Mouse (Mus musculus) mesoderm, embryonic 11.5 days (tissue): ENCODE measurements at regions not wholly inside any gene's neighbourhood (a gene's known extent, or its start where the extent isn't known, plus 50 kb on each side); places are given as distances from the start of the nearest gene placed in this dataset.
A peak's percentile ranks its signal among the peaks of the same experiment; 100 is the strongest.

Experiments
- DNase-seq: peaks from one replicate; pipeline ENCODE4 v3.0.0-alpha.2; 2012; ENCODE audit warnings: low read depth, low spot score

DNA sequence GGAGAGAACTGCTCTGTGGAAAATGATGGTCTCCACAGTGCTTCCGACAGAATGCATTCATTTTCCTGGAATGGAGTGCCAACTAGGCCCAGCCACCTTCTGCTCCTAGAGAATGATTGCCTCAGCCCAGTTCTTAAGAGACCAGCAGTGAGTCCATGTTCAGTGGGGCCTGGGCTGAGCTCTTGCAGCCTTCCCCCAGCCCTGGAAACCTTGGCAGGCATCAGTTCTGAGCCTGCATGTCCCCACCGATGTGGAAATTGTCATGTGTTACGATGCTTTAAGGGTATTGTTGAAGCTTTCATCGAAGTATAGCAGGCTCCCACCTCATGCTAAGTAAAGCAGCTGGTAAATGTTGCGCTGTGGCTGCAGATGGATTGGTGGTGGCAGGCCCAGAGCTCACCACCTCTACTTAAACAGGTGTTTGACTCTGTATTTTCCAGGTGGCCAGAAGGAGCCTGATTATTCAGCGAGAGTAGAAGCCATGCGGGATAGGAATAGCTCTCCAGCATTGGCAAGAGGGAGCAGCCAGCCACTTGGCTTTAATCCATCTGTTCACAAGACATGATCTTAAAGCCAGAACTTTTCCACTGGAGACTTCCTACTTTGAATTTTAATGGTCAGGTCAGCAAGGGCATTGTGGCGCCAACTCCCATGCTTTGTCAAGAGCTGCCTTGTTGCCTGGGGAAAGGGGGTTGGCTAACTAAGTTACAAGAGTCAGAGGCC lies 437.5 kb downstream of the Meis1 start:
- DNase-seq: no peak

DNA sequence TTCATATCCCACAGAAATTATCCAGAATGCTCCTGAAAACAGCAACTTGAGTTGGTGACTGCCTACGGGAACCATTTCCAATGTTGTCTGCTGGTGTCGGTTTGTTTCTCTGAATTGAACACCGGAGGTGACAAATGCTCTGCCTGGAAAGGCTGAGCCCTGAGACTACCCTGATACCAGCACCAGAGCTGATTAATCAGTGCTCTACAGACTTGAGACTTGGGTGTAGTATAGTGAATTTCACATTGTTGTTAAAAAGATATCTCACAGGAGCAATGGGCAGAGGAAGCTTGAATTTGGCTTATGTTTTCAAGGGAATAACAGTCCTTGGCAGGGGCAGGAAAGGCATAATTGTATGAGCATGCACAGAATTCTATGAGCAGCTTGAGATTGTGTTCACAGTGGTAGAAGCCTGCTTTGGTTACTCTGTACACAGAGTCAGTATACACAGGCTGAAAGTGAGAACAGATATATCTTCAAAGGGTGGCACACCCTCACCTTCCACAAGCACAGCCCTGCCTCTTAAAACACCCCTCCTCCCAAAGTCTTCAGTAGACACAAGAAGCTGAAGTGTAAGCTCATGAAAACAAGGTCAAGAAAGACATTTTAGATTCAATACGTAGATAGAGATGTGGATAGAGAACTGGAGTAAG lies 447.1 kb downstream of the Meis1 start:
- DNase-seq: no peak

DNA sequence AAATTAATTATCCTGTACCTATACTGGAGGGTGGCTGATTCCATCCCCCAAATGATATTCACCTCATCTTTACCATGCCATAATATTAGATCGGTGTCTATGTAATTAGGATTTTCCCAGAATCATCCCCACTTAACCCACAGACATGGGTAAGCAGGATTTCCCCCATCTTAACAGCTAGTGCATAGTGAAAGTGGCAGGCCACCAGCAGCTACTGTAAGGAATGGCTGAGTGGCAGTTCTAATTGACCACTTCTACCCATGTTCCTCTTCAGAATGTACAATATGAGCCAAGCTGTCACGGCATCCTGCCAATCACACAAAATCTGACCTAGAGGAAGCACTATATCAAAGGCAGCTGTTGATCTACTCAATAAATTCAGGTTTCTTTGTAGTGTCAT lies 455.8 kb downstream of the Meis1 start:
- DNase-seq: no peak

DNA sequence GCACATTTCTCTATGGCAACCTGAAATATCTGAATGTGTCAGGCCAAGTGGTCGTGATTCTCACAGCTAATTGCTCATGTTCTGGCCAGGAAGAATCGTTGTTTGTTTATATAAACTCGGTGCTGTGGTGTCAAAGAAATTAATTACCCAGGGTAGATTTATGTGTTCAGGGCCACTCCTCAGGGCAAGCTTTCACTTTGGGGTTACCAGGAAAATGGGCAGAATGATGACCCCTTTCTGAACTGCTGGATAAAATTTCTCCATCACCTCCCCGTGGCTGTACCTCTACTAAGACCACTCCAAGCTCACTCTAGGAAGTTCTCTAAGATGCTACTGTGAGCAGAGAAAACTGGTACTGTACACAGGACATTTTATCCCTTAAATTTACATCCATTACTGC lies 460.1 kb downstream of the Meis1 start:
- DNase-seq: peak; percentile 41

DNA sequence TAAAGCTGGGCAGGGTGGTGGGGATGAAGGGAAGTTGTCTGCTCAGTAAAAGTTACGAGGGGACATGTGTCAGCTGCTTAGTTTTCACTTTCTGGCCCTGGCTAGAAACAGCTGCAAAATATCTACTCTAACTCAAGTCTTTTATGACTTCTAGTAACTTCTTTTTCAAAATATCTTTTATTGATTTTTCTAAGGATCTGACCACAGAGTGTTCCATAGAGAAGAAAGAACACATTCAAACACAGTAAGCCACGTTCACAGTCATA lies 483.3 kb downstream of the Meis1 start:
- no peak for DNase-seq

DNA sequence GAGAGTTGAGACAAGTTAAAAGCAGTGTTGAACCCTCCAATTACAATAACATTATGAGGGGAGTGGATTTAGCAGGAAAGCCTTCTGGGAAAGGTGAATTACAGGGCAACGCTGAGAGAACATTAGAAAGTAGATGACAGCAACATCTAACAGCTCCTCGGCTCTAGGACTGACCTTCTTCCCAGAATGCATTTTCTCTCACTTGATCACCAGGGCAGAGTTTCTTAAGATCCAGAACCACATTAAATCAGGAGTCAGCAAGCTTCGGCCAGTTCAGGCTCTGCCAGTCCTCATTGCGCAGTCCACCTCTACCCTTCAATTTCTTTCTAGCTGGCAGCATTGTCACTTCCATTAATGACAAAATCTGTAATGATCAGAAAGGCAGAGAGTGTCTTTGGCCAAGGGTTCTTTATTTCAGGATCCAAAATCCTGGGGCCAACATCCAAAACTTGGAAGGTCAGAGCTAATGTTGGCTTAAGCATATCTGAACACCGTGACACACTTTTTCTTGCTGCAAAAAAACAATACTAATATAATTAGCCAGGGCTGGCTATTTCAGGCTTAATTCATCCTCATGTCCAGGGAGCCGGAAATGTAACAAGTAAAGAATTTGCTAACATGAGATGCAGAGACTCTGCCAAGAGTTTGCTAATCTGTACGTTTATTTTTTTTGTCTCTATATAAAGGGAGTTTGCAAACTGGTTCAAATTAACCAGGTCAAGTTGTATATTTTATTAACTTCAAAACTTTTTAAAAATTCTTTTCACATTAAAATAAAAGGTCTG lies 483.8 kb downstream of the Meis1 start:
- DNase-seq: no peak

DNA sequence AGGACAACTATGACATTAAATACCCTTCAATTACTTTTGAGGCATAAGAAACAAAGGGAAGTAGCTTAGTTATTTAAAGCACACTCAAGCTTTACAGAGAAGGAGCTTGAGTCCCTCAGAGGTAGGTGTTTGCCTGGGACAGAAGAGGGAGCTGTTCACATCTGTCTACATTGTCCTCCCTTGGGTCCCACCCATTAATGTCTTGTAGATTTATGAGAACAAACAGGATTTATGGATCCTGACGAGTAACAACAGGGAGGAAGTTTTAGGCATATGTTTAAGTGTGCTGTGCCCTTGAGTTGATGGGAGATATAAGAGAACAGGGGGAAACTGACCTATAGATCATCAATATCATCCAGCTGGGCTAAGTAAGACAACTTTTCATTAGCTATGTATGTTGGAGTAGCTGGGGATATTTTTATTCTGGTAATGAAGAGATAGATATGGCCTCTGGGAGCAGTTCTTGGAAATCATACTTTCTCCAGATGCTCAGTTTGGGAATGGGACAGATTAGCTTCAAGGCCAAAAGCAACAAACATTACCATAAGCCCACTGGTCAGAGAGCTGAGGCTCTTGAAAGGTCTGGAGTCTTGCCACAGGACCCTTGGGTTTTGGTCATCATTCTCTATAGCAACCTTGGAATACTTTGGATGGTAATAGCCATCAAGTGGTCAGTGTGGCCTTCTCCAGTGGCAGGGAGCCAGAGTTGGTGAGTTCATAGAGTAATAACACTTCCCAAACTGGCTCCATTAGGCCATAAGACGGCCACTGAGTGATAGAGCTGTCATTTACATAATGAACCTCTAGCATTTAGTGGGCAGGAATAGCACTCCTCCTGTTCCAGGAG lies 487.3 kb downstream of the Meis1 start:
- peak; percentile 53 for DNase-seq

DNA sequence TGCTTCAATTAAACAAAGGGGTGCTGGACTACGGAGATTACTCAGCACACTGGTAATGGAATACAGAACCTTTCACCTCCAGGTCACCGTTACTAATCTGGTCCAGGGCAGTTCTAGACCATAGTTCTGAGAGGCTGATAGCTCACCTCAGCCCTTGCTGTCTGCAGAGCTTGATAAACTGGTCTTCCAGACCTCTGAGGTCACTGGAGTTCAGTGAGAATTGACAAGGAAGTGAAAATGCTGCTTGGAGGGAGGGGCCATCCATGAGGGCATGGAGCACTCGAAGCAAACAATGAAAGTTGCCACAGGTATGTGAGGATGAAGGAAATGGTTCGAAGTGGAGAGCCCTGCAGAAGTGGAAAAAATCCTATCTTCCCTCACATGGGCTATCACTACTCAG lies 490.2 kb downstream of the Meis1 start:
- no peak for DNase-seq

DNA sequence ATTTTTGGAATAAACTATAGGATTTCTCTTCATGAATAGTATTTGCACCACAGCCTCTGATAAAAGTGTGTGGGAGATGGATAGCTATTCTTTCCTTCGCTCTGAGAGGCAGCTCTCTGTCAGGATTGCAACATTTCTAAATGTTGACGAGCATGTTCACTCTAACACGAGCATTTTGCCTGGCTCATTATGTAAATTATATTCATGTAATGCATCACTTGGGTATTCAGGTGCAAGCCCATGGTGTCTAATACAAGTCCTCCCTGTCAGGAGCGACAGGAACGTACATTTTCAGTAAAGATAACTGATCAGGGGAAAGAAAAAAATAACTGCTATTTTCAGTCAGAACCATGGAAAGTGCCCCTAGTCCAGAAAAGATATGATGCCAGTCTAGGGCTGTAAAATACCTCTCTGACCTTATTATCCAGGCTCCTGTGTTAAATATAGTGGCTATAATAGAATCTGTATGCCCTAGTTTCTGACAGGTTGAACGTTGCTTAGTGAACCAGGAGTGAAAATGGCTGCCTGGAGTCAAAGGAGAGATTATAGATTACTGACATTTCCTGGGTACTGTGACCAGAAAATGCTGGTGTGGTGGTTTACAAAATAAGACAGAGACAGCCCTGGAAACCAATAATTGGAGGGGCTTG lies 523.6 kb downstream of the Meis1 start:
- DNase-seq: no peak

DNA sequence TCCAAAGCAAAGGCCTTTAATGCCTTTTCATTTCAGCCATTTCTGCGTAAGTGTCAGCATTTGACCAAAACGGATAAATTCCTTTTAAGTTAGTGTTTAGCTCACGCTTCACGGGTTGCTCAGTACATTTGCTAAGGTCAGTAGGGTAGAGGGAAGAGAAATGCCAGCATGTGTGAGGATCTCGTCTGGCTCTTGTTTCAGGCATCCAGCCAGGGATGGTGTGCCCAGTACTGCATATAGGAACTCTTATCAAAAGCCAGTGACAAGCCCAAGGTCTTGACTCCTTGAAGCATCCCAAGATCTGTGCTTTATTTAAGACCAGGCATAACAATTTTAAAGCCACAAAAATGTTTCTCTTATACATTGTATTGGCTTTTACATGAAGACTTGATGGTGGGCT lies 524.8 kb downstream of the Meis1 start:
- no peak for DNase-seq

DNA sequence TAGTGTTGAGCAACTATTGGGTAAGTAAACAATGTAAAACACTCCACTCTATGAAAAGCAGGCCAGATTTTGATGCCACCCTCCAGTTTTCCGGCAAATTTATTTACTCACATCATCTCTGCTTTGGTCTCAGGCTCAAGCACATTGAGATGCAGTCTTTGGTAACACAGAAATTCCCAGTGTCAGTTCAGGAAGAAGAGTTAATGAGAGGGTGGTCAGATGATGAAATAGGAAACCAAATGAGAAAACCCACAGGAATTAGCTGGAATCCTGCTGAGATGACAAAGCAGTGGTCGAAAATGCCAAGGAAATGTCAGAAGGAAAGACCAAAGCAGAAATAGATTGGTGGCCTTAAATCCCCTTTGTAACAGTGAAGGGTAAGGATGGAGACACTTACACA lies 525.7 kb downstream of the Meis1 start:
- DNase-seq: no peak

DNA sequence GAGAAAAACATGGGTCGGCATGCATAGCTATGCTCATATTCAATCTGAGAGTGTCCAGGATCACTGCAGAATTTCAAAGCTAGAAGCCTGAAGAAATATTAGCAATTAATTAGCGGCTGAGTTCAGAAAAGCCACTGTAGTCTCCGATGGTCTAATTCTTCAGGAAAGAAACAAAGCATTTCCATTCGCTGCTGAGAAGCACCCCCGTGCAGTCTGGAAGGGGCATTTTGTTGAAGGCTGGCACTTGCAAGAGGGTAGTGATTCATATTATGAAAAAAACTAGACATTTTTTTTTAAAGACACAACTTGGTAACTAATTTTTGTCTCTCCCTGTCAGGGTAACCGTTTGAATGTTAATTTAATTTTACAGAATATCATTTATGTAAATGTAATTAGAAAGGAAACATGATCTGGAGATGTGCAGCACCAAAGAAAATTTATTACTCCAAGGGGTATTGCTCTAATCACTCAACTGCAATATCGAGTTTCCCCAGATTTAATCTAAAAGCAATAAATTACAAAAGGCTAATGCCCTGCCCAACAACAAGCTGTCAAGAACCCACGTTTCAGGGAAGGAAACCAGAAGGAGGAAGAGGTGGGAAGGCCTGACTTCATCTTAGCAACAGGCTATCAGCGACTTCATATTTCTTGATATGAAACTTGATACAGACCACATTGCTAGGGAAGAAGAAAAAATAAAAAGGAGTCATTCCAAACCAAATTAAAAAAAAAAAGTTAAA lies 529.1 kb downstream of the Meis1 start:
- peak; percentile 50 for DNase-seq

DNA sequence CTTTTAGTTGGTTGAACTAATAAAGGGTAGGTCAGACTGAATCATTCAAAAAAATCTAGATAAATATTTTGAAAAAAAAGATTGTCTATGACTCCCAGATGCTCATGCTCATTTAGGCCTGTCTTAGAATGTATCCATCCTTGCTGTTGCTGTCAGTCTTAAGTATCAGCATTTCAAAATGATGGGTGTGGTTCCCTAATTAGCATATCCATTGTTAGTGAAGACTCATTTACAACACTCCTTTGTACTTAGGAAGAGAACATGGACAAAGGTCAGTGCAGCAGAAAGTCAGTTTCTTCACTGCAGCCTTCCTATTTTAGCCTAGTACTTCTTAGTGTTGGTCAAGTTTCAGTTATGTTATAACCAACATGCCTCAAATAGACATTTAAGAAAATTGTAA lies 525.2 kb upstream of the Etaa1 start:
- no peak for DNase-seq

DNA sequence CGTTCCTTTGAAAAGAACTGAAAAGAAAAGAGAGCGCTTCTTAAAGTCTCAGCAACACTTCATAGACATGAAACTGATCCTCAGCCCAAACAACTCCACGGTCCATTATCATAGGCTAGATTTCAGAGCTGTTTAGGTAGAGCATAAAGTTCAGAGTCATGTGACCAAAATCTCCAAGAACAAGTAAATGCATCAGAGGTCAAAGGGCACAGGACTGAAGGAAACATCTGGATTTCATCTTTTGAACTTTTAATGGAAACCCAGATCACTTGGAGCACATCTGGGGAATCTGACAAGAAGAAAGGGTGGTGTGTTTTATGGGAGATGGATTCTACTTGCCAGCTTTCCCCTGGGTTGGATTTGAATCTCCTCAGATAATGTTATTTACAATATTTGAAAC lies 497.6 kb upstream of the Etaa1 start:
- DNase-seq: peak; percentile 70

DNA sequence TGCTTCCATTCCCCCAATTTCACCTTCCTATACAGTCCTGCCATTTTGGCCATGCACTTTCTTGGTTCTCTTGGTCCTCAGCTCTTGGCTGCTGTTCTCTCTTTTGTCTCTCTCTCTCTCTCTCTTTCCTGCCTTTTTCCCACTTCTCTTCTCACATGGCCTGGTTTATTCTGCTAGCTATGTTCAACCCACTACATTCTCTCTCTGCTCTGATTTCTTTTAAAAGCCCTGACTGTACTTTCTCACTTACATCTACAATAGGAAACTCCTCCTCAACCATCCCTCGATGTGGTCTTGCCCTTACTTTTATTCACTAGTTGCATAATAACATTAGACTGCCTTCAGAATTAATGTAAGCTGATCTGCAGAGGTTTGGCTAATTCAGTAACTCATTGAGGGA lies 495.2 kb upstream of the Etaa1 start:
- DNase-seq: no peak

DNA sequence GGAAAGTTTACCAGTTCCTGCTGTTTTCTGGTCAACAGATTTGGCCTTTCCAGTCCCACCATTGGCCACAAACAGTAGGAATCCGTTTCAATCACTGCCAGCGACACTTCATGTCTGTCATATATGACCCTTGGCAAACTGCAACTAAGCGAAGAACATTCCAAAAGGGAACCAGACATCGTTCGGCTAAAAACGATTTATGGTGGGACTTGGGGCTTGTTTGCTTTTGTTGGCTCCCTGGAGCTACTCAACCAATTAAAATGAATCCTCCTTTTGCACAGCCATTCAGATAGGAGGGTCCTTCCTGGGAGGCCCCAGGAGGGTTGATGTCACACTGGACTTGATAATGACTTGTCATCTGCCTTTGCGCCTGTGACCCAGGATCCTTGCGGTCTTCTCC lies 490.9 kb upstream of the Etaa1 start:
- DNase-seq: peak; percentile 41

DNA sequence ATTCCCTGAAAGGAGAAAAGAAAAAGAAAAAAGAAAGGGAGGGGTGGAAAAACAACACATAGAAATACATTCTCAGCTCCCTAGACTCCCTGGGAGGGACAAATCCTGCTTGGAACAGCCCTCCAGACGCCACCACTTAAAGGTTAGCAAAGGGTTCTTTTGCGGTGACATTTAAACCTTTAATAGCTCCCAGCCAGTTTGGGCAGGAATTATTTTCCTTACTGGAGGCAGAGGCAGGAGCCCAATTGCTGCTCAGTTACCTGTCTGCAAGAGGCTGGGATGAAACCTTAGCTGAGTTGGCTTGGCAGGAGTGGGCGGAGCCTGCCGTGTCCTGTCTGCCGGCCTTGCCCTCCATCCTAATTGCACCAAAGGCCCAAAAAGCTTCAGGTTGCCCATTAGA lies 490.4 kb upstream of the Etaa1 start:
- no peak for DNase-seq

DNA sequence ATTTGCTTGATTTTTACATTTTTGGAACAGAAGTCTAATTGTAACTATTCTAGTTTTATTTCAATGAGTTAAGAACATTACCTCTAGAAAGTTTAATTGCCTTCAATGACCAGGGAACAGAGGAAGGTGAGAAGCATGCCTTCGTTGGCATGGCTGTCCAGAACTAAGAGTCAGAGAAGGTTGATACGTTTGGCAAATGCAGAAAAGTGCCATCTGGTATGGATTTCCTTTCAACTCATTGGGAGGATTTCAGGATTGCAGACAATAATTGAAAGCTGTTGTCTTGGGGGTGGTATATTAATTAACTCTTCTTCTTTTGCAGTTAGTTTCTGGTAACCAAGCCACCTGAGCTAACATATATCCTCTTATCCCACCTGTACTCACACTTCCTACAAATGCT lies 489.5 kb upstream of the Etaa1 start:
- no peak for DNase-seq

DNA sequence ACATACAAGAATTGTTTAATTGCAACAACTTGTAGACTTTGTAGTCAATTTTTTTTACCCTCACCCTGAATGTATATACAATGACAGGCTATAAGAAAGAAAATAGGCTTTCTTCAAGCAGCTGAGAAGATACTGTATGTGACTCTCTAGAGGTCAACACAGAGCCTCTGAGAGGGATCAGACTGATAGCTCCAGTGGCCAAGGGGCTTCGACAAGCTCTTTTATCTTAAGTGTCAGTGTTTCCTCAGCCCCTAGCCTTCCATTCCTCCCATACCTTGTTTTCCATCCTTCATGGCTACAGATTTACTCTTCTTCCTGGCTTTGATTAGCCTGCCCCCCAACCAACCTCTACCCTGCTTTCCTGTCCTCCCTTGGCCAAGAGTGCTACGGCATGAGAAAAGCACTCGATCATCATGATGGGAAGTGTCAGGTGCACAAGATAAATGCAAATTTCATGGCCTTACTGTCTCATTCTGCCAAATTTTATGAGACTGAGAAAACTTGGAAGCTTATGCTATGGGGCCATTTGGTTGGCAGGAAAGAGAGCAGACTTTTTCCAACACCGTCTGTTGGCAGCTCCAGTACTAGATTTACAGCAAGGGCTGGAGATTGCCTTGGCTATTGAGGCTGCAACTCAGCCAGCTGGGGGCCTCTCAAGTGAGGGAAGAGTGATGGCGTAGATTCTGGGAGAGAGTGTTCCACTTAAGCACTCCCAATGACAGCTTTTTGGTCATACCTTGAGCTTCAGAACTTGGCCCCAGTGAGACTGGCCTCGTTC lies 484.3 kb upstream of the Etaa1 start:
- DNase-seq: peak; percentile 78

DNA sequence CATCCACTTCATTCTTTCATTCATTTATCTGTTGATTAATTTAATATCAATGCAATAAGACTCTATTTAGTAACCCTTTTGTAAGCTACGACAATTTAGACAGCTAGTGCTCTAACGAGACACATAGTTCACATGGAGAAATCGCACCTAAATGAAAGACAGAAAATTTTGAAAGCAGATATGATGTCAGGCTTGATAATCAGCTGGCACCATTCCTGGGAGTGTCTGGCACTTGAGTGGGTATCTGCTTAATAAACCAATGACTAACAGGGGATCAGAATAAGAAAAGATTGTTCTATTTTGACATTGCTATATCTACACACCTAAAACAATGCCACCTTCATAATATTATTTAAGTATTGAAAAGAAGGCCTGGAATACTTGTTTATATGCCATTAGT lies 467.4 kb upstream of the Etaa1 start:
- no peak for DNase-seq
